Mouse (Mus musculus) stomach, postnatal 0 days (tissue): ENCODE data around the gene Cyp2j5. TPM values are rescaled to one million over a fixed set of nuclear protein-coding genes. Genes with fewer than 3 reads are reported as not detected.

Experiments used
- ATAC-seq: fragments of 200-750 bp; cut with Nextera tagmentation; 2 replicates; pipeline ENCODE4 v1.8.0; 2017; ENCODE audit not compliant: low FRiP score, low TSS enrichment
- DNase-seq: peaks from one replicate; pipeline ENCODE4 v3.0.0-alpha.2; 2016; ENCODE audit warnings: low spot score
- H3K27ac ChIP-seq: fragments of 300-500 bp; sonication (generic); replicated peaks from 2 replicates; pipeline ENCODE4 v1.5.1; 2014; ENCODE audit warnings: mild to moderate bottlenecking, control low read depth
- H3K27me3 ChIP-seq: fragments of 300-500 bp; sonication (generic); 2 replicates; pipeline ENCODE4 v1.6.1; 2014; ENCODE audit warnings: low read length; ENCODE audit not compliant: control insufficient read depth, insufficient read depth
- H3K36me3 ChIP-seq: fragments of 300-500 bp; sonication (generic); 2 replicates; pipeline ENCODE4 v1.6.1; 2014; ENCODE audit warnings: low read length, mixed read lengths; ENCODE audit not compliant: control insufficient read depth, insufficient read depth
- H3K4me1 ChIP-seq: fragments of 300-500 bp; sonication (generic); replicated peaks from 2 replicates; pipeline ENCODE4 v1.6.1; 2014; ENCODE audit warnings: antibody characterized with exemption; ENCODE audit not compliant: control insufficient read depth, insufficient read depth
- H3K4me2 ChIP-seq: fragments of 300-500 bp; sonication (generic); replicated peaks from 2 replicates; pipeline ENCODE4 v1.6.1; 2014; ENCODE audit warnings: low read depth, mild to moderate bottlenecking, control low read depth, moderate library complexity
- H3K4me3 ChIP-seq: fragments of 300-500 bp; sonication (generic); 2 replicates; pipeline ENCODE4 v1.5.1; 2014; ENCODE audit warnings: low read depth, low read length, control low read depth
- H3K9ac ChIP-seq: fragments of 300-500 bp; sonication (generic); 2 replicates; pipeline ENCODE4 v1.6.1; 2014; ENCODE audit warnings: mild to moderate bottlenecking, low read length, control low read depth, mixed read lengths
- H3K9me3 ChIP-seq: fragments of 300-500 bp; sonication (generic); 2 replicates; pipeline ENCODE4 v1.6.1; 2016; ENCODE audit warnings: low read length; ENCODE audit not compliant: control insufficient read depth
- CTCF ChIP-seq: IDR thresholded peaks from 2 replicates; pipeline ENCODE4 v1.5.1; 2016; ENCODE audit warnings: antibody characterized with exemption, low read depth, mild to moderate bottlenecking, moderate library complexity
- EP300 ChIP-seq: optimal IDR thresholded peaks from 2 replicates; pipeline ENCODE3; 2016; ENCODE audit warnings: antibody characterized with exemption
- WGBS: fragments of 180-500 bp; shearing (Covaris S2); extraction: QIAGEN DNeasy Blood & Tissue Kit; methylation state at CpG from one replicate; pipeline ENCODE4 v1.1.7; 2014; 5-methylcytosine and 5-hydroxymethylcytosine counted together
- polyA plus RNA-seq: library from polyadenylated mRNA; unstranded; fragments of >200 nt; fragmentation: Nextera tagmentation; extraction: Ambion mirVana; gene quantifications from 2 replicates; pipeline ENCODE4 v1.2.1, GENCODE M21; 2015

The Cyp2j5 gene
- polyA plus RNA-seq, 1 experiment from 2014 or later = 0.04 TPM

DNA sequence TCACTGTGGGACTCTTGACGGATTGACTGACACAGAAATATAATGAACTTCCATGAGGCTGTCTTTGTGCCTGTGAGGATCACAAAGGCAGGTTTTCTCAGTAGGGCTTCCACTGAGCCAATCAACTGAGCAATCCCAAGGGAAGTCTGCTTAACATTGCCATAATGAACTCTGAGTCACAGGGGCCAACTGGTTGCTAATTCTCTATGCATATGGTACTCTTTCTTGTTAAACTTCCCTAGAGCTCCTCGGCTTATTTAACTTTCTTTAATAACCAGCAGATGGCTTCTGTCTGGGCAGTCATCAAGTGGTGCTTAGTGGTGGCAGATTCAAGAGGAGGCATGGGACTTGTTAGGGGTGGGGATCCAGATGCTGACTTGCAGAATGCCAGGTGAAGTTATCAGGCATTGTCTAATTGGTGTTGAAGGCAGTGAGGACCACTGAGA is 23.4 kb upstream of the Cyp2j5 start:
- no peak for DNase-seq

DNA sequence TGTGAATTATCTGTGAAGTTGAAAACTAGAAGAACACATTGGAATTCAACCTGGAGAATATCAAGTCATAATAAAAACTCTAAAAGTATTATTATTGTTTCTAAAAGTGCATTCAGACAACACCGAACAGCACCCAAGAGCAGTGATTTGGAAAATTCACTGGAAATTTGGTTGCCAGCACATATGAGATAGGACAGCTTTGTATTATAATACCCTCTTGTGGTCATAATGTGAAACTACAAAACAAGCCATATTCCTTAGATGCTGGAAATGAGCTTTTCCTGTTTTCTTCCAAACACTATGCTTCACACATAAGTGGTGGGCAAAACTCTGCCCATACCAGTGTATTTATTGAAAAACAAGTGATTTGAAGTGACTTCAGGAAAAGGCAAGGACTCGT is 19.5 kb upstream of the Cyp2j5 start:
- Histone ChIP-seq H3K36me3 (no peaks in the 10 kb centered on the region), H3K9me3 (no peaks in the 10 kb centered on the region), H3K4me3 (no peak overlapping the region), H3K4me2 (no peak overlapping the region), H3K27ac (no peak overlapping the region), H3K9ac (no peak overlapping the region), H3K4me1 (no peaks in the 10 kb centered on the region), H3K27me3 (no peaks in the 10 kb centered on the region)
- TF ChIP-seq EP300 (no peak), CTCF (peak; percentile 84)
- no peak for DNase-seq
- no peak; the same call in 1 of the 2 replicates for ATAC-seq
- 38% methylated on average over 2 of the region's 2 CpGs for WGBS

More for the DNA sequence above, 23.4 kb upstream of the Cyp2j5 start:
- Histone ChIP-seq H3K4me3 (no peak overlapping the region), H3K4me1 (no peaks in the 10 kb centered on the region), H3K27me3 (no peaks in the 10 kb centered on the region), H3K9ac (no peak overlapping the region), H3K4me2 (no peak overlapping the region), H3K27ac (no peak overlapping the region), H3K36me3 (no peaks in the 10 kb centered on the region), H3K9me3 (no peaks in the 10 kb centered on the region)
- 72% methylated on average over 2 of the region's 2 CpGs for WGBS
- ATAC-seq = no peak
- TF ChIP-seq CTCF (no peak), EP300 (no peak)

DNA sequence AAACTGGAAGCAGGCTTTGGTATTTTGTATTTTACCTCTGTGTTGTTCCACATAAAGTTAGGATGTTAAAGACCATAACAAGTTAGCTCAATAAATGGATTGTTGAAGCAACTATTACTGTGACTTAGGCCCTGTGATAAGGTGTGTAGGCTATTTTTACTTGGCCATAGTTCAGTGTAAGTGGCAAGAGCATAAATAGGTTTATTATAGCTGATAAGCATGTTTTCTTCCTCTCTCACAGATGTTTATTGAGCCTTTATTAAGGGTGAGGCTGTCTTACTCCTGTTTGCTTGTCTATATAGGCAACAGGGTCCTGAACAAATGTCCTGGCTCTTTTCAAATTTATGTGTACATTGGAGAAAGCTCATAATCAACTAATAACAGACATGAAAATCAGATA is 17.0 kb upstream of the Cyp2j5 start:
- Histone ChIP-seq H3K9me3 (no peaks in the 10 kb centered on the region), H3K9ac (no peak overlapping the region), H3K27me3 (no peaks in the 10 kb centered on the region), H3K36me3 (no peaks in the 10 kb centered on the region), H3K4me2 (no peak overlapping the region), H3K4me3 (no peak overlapping the region), H3K4me1 (no peaks in the 10 kb centered on the region), H3K27ac (no peak overlapping the region)
- no peak for TF ChIP-seq CTCF
- TF ChIP-seq EP300 = no peak
- ATAC-seq (no peak), DNase-seq (no peak)

- no peak overlapping the region for H3K27ac ChIP-seq
- TF ChIP-seq CTCF (peak; percentile 72), EP300 (no peak)
- H3K9ac ChIP-seq = no peak overlapping the region
- H3K4me1 ChIP-seq = no peaks in the 10 kb centered on the region
- WGBS = 20% methylated on average over 1 of the region's 1 CpGs
- no peaks in the 10 kb centered on the region for H3K9me3 ChIP-seq
- DNase-seq (peak; percentile 37), ATAC-seq (no peak)
- no peak overlapping the region for H3K4me2 ChIP-seq
- H3K4me3 ChIP-seq = no peak overlapping the region
- no peaks in the 10 kb centered on the region for H3K27me3 ChIP-seq
- H3K36me3 ChIP-seq = no peaks in the 10 kb centered on the region
These were observed 16.3 kb upstream of the Cyp2j5 start for GRCm38 (mm10) chr4:96680233-96680632.

DNA sequence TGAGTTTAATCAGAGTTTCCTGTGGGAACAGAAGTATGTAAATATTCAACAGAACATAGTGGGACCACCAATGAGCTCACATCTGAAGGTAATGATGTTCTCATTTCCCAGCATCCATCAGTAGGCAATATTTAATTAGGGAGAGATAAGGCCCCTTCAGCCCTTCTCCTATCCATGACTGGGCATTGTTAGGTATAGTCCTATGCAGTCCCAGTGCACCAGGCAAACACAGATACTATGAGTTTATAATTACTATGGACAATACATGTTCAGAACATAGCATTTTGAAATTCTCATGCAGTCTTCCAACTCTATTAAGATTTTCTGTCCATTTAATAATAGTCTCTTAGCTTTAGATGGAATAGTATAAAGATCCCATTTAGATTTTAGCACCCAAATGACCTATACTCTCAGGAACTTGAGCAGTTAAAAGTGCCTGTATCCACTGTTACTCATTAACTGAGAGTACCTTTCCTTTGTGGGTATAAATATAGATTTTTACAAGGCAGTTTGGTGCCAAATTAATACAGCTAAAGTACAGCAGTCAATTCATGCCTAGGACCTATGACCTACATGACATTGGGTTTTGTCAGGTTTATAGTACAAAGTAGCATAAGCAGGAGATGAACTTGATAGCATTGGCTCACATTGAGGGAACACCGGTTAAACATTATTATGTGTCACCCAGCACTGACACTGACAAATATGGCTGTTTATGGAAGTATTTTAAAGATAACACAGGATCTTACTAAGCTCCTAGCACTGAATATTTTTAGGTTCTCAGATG is 907 bp upstream of the Cyp2j5 start:
- Histone ChIP-seq H3K4me3 (no peak overlapping the region), H3K27ac (no peak overlapping the region), H3K36me3 (no peaks in the 10 kb centered on the region), H3K9ac (no peak overlapping the region), H3K4me2 (no peak overlapping the region), H3K27me3 (no peaks in the 10 kb centered on the region), H3K4me1 (no peaks in the 10 kb centered on the region), H3K9me3 (no peaks in the 10 kb centered on the region)
- WGBS = 79% methylated on average over 1 of the region's 1 CpGs
- no peak for ATAC-seq
- DNase-seq = no peak
- TF ChIP-seq EP300 (no peak), CTCF (no peak)

DNA sequence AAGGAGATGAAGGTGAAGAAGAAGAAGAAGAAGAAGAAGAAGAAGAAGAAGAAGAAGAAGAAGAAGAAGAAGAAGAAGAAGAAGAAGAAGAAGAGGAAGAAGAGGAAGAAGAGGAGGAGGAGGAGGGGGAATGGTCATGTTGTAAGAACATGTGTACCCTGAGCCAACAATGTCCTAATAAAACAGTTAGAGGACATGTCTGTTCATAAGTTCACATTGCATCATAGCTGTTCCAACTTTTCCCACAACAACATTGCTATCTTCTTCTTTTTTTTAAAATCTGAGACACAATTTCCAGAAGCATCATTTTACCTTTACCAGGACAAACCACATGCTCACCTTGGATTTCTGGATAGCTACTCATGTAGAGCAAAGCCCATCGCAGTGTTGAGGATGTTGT is 28.5 kb downstream of the Cyp2j5 start:
- DNase-seq (no peak), ATAC-seq (no peak)
- Histone ChIP-seq H3K36me3 (no peaks in the 10 kb centered on the region), H3K9ac (no peak overlapping the region), H3K27ac (no peak overlapping the region), H3K4me2 (no peak overlapping the region), H3K27me3 (no peaks in the 10 kb centered on the region), H3K9me3 (no peaks in the 10 kb centered on the region), H3K4me1 (no peaks in the 10 kb centered on the region), H3K4me3 (no peak overlapping the region)
- TF ChIP-seq CTCF = no peak
- TF ChIP-seq EP300 = no peak
- WGBS = 90% methylated on average over 1 of the region's 1 CpGs
